12 mouse cellular contexts compared by ENCODE assay signal in genomic region chr6:53995519-53995918, GRCm38 (mm10). TPM values are rescaled to one million over a fixed set of nuclear protein-coding genes. Genes with fewer than 3 reads are reported as not detected.
DNase-seq lines count a peak whose midpoint lies in the region; ATAC-seq and TF ChIP-seq lines count a peak whose summit lies in the region.
"Had no signal": no experiment of that assay in that cellular context is flagged by ENCODE, and none has a peak within 500 bp of the region (broad histone marks: within the 10 kb centered on the region; RNA-seq: fewer than 3 reads in every experiment).

No protein-coding gene starts in this region.

- no peaks in the 10 kb centered on the region for H3K4me1 ChIP-seq in kidney, embryonic 16.5 days (ENCODE audit: insufficient read depth, low read length)
- H3K4me1 ChIP-seq in embryonic facial prominence, embryonic 14.5 days (ENCODE audit: control insufficient read depth, insufficient read depth, low read length) = no peaks in the 10 kb centered on the region
- peaks cover 3% of the 10 kb centered on the region; the same call in 1 of the 2 replicates for H3K4me1 ChIP-seq in hindbrain, embryonic 12.5 days
- H3K4me1 ChIP-seq: limb, embryonic 12.5 days had no signal

- no peak overlapping the region for H3ac ChIP-seq in C2C12 (ENCODE audit: control insufficient read depth, insufficient read length, low read depth)

- H3K79me2 ChIP-seq in C2C12 (ENCODE audit: control insufficient read depth, insufficient read depth) = no peaks in the 10 kb centered on the region

- no peaks in the 10 kb centered on the region for H3K27me3 ChIP-seq in kidney, embryonic 16.5 days (ENCODE audit: insufficient read depth, low read length)
- H3K27me3 ChIP-seq in C2C12 (ENCODE audit: control insufficient read depth, insufficient read depth, insufficient read length) = peaks cover 3% of the 10 kb centered on the region
- no peaks in the 10 kb centered on the region for H3K27me3 ChIP-seq in embryonic facial prominence, embryonic 14.5 days (replicated peaks; ENCODE audit: control insufficient read depth, insufficient read depth, low read length)
- no peaks in the 10 kb centered on the region; the same call in 1 of the 2 replicates for H3K27me3 ChIP-seq in hindbrain, embryonic 12.5 days
- H3K27me3 ChIP-seq: heart, embryonic 12.5 days; hindbrain, embryonic 13.5 days; limb, embryonic 12.5 days had no signal

- no peak for ATAC-seq in kidney, embryonic 16.5 days (ENCODE audit: low FRiP score, low TSS enrichment)
- ATAC-seq in embryonic facial prominence, embryonic 14.5 days (ENCODE audit: low read depth) = no peak
- ATAC-seq in hindbrain, embryonic 12.5 days (ENCODE audit: low FRiP score) = no peak
- ATAC-seq: CD4-positive, CD25-positive, alpha-beta regulatory T cell, adult 4 months had no signal

- H3K27ac ChIP-seq in kidney, embryonic 16.5 days (ENCODE audit: low read length) = no peak overlapping the region
- H3K27ac ChIP-seq in embryonic facial prominence, embryonic 14.5 days (replicated peaks; ENCODE audit: low read depth, low read length) = no peak overlapping the region
- no peak overlapping the region for H3K27ac ChIP-seq in hindbrain, embryonic 12.5 days
- H3K27ac ChIP-seq: hindbrain, embryonic 13.5 days; limb, embryonic 12.5 days had no signal

- H3K4me2 ChIP-seq in kidney, embryonic 16.5 days (replicated peaks; ENCODE audit: low read depth, low read length) = no peak overlapping the region
- no peak overlapping the region for H3K4me2 ChIP-seq in embryonic facial prominence, embryonic 14.5 days (ENCODE audit: low read depth, low read length)
- no peak overlapping the region for H3K4me2 ChIP-seq in hindbrain, embryonic 12.5 days (replicated peaks)
- H3K4me2 ChIP-seq: heart, embryonic 12.5 days; hindbrain, embryonic 13.5 days; limb, embryonic 12.5 days had no signal

- 18% methylated on average over 4 of the region's 4 CpGs for WGBS in kidney, embryonic 16.5 days
- WGBS in embryonic facial prominence, embryonic 14.5 days = 28% methylated on average over 3 of the region's 4 CpGs
- WGBS in hindbrain, embryonic 12.5 days = 64% methylated on average over 4 of the region's 4 CpGs

- H3K36me3 ChIP-seq in kidney, embryonic 16.5 days (ENCODE audit: insufficient read depth, low read length) = no peaks in the 10 kb centered on the region
- H3K36me3 ChIP-seq in C2C12 (ENCODE audit: control insufficient read depth, insufficient read depth) = no peaks in the 10 kb centered on the region
- no peaks in the 10 kb centered on the region for H3K36me3 ChIP-seq in embryonic facial prominence, embryonic 14.5 days (ENCODE audit: control insufficient read depth, insufficient read depth, low read length)
- H3K36me3 ChIP-seq in hindbrain, embryonic 12.5 days = no peaks in the 10 kb centered on the region
- H3K36me3 ChIP-seq: heart, embryonic 12.5 days; hindbrain, embryonic 13.5 days; limb, embryonic 12.5 days had no signal

- DNase-seq in kidney, adult 11 months = peak; percentile 14
- peak; percentile 59 for DNase-seq in embryonic facial prominence, embryonic 14.5 days (ENCODE audit: low spot score)
- peak; percentile 57 for DNase-seq in lung, postnatal 10 days
- no peak for DNase-seq in layer of hippocampus, postnatal 10 days (ENCODE audit: low spot score in 2 of 2)
- DNase-seq in gastrocnemius, adult 8-10 months (ENCODE audit: low spot score in 2 of 2) = no peak

- H3K9me3 ChIP-seq in kidney, embryonic 16.5 days (ENCODE audit: low read length) = peaks cover 9% of the 10 kb centered on the region; the same call in 1 of the 2 replicates
- H3K9me3 ChIP-seq in embryonic facial prominence, embryonic 14.5 days (ENCODE audit: control insufficient read depth, low read length) = no peaks in the 10 kb centered on the region
- H3K9me3 ChIP-seq in hindbrain, embryonic 12.5 days (replicated peaks) = no peaks in the 10 kb centered on the region

- no peak overlapping the region for H3K4me3 ChIP-seq in kidney, embryonic 16.5 days (ENCODE audit: low read length)
- H3K4me3 ChIP-seq in C2C12 (ENCODE audit: insufficient read depth, poor library complexity, severe bottlenecking) = no peak overlapping the region
- no peak overlapping the region for H3K4me3 ChIP-seq in embryonic facial prominence, embryonic 14.5 days (ENCODE audit: low read depth, low read length)
- H3K4me3 ChIP-seq in hindbrain, embryonic 12.5 days = no peak overlapping the region
- H3K4me3 ChIP-seq: heart, embryonic 12.5 days; hindbrain, embryonic 13.5 days; limb, embryonic 12.5 days had no signal

- H3K79me3 ChIP-seq in C2C12 (ENCODE audit: low read depth) = no peaks in the 10 kb centered on the region

- no peak overlapping the region for H3K9ac ChIP-seq in kidney, embryonic 16.5 days (replicated peaks; ENCODE audit: low read length)
- no peak overlapping the region for H3K9ac ChIP-seq in embryonic facial prominence, embryonic 14.5 days (ENCODE audit: low read depth, low read length)
- H3K9ac ChIP-seq in hindbrain, embryonic 12.5 days = no peak overlapping the region
- H3K9ac ChIP-seq: heart, embryonic 12.5 days; hindbrain, embryonic 13.5 days; limb, embryonic 12.5 days had no signal

- TF ChIP-seq CTCF in C2C12 (IDR thresholded peaks at IDR 0.05; ENCODE audit: control insufficient read depth, insufficient read depth, insufficient read length) = no peak

TF ChIP-seq in C2C12, 6 proteins besides CTCF, POLR2A, EP300 and RAD21:
- TF ChIP-seq CEBPB (IDR thresholded peaks at IDR 0.05; ENCODE audit: low read depth) = peak; percentile 9
- no peak for TF ChIP-seq MYOD1 (IDR thresholded peaks at IDR 0.05; ENCODE audit: control insufficient read depth, insufficient read length, low read depth)

RNA-seq across cellular contexts. Expression of gene Cpvl, which starts 17.0 kb away (rescaled TPM):
- polyA plus RNA-seq in kidney, embryonic 16.5 days (2015; fragmentation: Nextera tagmentation; extraction: Ambion mirVana) = 0.35 TPM in 2 replicates
- not detected for polyA plus RNA-seq in C2C12 (2012; fragmentation: generic; extraction: Trizol)
- polyA plus RNA-seq in embryonic facial prominence, embryonic 14.5 days (2014; fragmentation: Nextera tagmentation; extraction: Ambion mirVana) = not detected in 2 replicates
- total RNA-seq in layer of hippocampus, postnatal 10 days (2021) = not detected
- not detected for total RNA-seq in gastrocnemius, adult 8-10 months (2022)
- polyA plus RNA-seq in hindbrain, embryonic 12.5 days (2016; fragmentation: Nextera tagmentation; extraction: Ambion mirVana) = not detected in 2 replicates
- polyA plus RNA-seq: CD4-positive, CD25-positive, alpha-beta regulatory T cell, adult 4 months; heart, embryonic 12.5 days; hindbrain, embryonic 13.5 days had no signal

RNA-seq across cellular contexts. Expression of gene Chn2, which starts 43.8 kb away (rescaled TPM):
- 17.1 and 17.3 TPM in 2 replicates for polyA plus RNA-seq in kidney, embryonic 16.5 days (2015; fragmentation: Nextera tagmentation; extraction: Ambion mirVana)
- 6.4 TPM for polyA plus RNA-seq in C2C12 (2012; fragmentation: generic; extraction: Trizol)
- 15.3 and 19.0 TPM in 2 replicates for polyA plus RNA-seq in embryonic facial prominence, embryonic 14.5 days (2014; fragmentation: Nextera tagmentation; extraction: Ambion mirVana)
- total RNA-seq in layer of hippocampus, postnatal 10 days (2021) = 10 to 100 TPM; 26.5 to 31.0 TPM
- 1 to 10 TPM in 2 of 4 experiments, under 1 TPM in 2; 0.75 to 1.7 (median 1.2) TPM for total RNA-seq in gastrocnemius, adult 8-10 months (2022)
- polyA plus RNA-seq in hindbrain, embryonic 12.5 days (2016; fragmentation: Nextera tagmentation; extraction: Ambion mirVana) = 20.3 and 24.0 TPM in 2 replicates

Comparison
In these comparisons a context has a peak if more than half of its experiments do, and no peak if none do; other contexts are left out.
1. DNase-seq: peak in kidney, adult 11 months (single experiment), embryonic facial prominence, embryonic 14.5 days (single experiment) and lung, postnatal 10 days (single experiment); none in layer of hippocampus, postnatal 10 days (0 of 2) and gastrocnemius, adult 8-10 months (0 of 2).